Mouse (Mus musculus): Measurements from ENCODE around the gene Ubxn1. TPM values are rescaled to one million over a fixed set of nuclear protein-coding genes. Genes with fewer than 3 reads are reported as not detected.
A peak's percentile ranks its signal among the peaks of the same experiment; 100 is the strongest.
"Not testable (repeated sequence)": the region's sequence is repeated elsewhere in the genome, so short reads cannot be mapped to it uniquely, and the experiment has no call there.

Ubxn1 gene
- 100 to 1,000 TPM; 109 to 122 TPM for total RNA-seq (2021)

GRCm38 (mm10) chr19:8871267-8872186 is at the start of gene Ubxn1:
Ubxn1 (plus strand) TSS chr19:8871496.
- intact Hi-C loops (cut with DNase I): no loop called here

DNA sequence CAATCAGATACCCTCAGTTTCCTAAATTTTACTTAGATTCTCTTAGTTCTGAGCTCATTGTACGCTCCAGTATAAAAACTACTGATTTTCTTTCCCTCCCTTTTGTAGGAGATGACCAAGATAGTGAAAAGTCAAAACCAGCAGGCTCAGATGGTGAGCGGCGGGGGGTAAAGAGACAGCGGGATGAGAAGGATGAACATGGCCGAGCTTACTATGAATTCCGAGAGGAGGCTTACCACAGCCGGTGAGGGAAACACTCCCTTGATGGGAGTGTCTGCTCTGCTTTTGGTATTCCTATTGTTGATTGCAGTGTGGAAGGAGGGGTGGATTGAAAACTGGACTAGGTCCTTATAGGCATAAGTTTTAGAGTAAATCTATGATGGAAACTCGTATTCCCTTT is 48.6 kb upstream of the Ubxn1 start:
- intact Hi-C loops (cut with DNase I): loop anchor here (10.0 kb wide), 1 partner anchor 68 kb away; the partner anchor contains the start of gene Nxf1
- peak; percentile 51 for DNase-seq

More at GRCm38 (mm10) chr19:8871267-8872186, at the start of gene Ubxn1:
- peak; percentile 98 for DNase-seq

GRCm38 (mm10) chr19:8829660-8830059 is 41.6 kb upstream of the Ubxn1 start, which contains the start of gene AC129217.1:
AC129217.1 (plus strand) TSS chr19:8829773.
- DNase-seq: no peak
- intact Hi-C loops (cut with DNase I): loop anchor here (10.0 kb wide), 2 partner anchors 75 to 115 kb away; partner anchors contain the start of genes Mta2 and Nxf1

DNA sequence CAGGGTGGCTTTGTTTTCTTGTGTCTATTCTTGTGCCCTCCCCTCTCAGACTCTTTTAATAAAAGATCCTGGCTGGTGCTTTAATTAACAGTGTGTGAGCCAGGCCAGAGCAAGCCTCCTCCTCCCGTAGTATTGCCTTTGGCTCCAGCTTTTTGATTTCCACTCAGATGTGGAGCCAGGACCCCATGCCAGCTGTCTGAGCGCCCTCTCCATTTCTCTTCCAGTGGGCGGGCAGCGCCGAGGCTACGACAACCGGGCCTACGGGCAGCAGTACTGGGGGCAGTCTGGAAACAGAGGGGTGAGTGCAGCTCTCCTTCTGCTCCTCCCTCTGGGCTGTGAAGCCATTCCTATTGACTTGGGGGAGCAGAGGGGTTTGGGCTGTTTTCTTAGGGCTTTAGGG is 40.6 kb upstream of the Ubxn1 start:
- intact Hi-C loops (cut with DNase I): loop anchor here (10.0 kb wide), 1 partner anchor 114 kb away; the partner anchor contains the start of gene Mta2
- DNase-seq: peak; percentile 35

DNA sequence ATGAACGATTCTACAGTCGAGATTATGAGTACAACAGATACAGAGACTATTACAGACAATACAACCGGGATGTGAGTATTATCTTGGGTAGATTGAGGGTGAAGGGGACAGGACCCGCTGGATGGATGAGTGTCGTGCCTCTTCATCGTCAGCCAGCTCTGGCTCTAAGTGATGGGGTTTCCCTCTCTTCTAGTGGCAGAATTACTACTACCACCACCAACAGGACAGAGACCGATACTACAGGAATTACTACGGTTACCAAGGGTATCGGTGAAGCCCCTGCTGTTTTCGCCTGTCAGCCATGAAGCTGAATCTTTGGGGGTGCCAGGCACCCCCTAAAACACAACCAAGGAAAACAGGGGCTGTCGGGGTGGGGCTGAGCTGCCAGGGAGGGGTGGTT is 40.0 kb upstream of the Ubxn1 start:
- DNase-seq: no peak
- intact Hi-C loops (cut with DNase I): loop anchor here (10.0 kb wide), 1 partner anchor 114 kb away; the partner anchor contains the start of gene Mta2

GRCm38 (mm10) chr19:8832971-8833370 is 38.3 kb upstream of the Ubxn1 start:
- intact Hi-C loops (cut with DNase I): loop anchor here (10.0 kb wide), 1 partner anchor 112 kb away; the partner anchor contains the start of gene Mta2
- no peak for DNase-seq

GRCm38 (mm10) chr19:8836327-8836726 is 35.0 kb upstream of the Ubxn1 start:
- intact Hi-C loops (cut with DNase I): loop anchor here (10.0 kb wide), 1 partner anchor 108 kb away; the partner anchor contains the start of gene Mta2
- DNase-seq: not testable (repeated sequence)

DNA sequence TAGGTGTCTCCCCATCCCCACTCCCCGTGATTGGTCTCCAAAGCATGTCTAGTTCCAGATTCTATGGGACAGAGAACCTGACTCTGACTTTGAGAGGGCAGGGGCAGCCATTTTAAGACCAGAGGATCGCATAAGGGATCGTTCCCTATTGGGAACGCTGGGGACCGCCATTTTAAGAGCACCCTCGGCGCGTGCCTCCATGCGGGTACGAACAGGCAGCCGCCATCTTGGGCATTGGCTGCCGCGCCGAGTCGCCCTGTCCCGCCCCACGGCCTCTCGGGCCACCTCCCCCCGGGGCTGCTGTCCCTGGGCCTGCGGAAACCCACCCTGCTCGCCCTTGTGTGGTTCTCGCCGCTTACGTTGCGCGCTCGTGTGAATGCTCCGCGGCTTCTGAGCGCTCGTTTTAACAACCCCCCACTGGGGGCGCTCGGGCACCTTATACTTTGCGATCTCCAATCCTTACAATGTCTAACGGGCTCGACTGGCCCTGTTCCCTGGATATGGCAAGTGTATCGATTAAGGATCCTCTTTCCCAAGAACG is 34.0 kb upstream of the Ubxn1 start, which contains the start of gene Bscl2:
Gene Bscl2 (plus strand): TSS at position 217 of the 541 bp plus-strand sequence.
- DNase-seq: peak; percentile 89
- intact Hi-C loops (cut with DNase I): loop anchor here (10.0 kb wide), 1 partner anchor 107 kb away; the partner anchor contains the start of gene Mta2

DNA sequence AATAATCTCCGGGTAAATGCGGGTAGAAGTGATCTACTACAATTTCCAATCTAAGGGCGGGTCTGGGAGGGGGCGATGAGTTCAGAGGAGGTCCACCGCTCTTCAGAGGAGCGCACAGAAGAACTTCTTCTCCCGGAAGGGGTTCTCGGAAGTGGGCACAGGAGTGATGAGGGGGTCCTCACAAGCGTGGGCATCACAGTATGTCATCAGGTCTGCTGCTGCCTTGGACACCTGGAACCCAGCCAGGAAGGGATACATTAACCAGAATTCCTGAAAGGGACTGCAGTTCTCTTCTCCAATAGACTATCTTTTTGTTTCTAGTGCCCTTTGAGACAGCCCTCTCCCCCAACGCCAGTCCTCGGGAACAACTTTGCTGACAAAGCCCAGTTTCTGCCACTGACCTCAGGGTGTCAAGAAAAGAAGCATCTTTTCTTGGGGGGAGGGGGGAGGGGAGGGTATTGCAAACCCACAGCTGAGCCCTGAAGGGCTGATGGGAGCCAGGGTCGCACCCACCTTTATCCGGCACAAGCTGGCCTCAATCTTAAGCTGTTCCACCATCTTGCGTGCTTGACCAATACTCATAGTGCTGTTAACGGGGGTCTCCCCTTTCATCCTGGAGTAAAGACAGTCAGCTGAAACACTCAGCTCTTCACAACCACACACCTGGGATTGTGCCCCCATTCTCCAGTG is 33.1 kb upstream of the Ubxn1 start:
- peak; percentile 61 for DNase-seq
- intact Hi-C loops (cut with DNase I): loop anchor here (10.0 kb wide), 1 partner anchor 107 kb away; the partner anchor contains the start of gene Mta2

DNA sequence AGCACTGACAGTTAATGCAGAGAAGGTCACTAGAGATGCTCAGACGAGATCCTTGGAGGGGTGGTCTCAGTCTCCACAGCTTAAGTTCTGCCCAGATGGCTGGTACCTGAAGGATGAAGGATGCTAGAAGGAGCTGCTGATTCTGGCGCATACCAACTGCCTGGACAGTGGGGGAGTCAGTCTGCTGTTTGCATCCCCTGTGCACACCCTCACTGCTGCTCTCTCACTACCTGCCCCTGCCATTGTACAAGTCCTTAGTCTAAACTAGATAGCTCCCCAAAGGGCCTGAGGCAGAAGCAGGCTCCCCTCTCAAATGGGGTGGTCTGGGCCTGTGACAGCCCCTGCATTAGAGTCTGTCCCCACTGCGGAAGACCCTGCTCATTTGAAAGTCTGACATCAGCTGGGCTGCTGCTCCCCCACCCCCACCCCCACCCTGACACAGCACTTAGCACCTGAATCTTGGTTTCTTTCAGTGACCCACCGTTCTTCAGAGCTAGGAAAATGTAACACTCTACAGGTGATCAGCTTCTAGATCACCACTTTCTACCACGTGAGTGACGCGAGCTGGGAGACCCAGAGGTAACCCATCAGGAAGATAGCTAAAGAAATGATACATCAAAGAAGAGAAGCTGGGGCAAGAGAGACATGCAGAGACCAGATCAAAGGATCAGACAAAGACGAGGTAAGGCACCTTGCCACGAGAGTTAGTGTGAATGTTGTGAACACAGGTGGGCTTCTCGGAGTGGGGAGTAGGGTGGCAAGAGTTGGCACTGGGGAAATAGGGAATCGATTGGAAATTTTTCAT is 32.0 kb upstream of the Ubxn1 start, which contains the start of gene Gng3:
Gene Gng3 (minus strand): TSS at position 92 of the 805 bp plus-strand sequence.
- intact Hi-C loops (cut with DNase I): loop anchor here (10.0 kb wide), 1 partner anchor 105 kb away; the partner anchor contains the start of gene Mta2
- peak; percentile 87 for DNase-seq

DNA sequence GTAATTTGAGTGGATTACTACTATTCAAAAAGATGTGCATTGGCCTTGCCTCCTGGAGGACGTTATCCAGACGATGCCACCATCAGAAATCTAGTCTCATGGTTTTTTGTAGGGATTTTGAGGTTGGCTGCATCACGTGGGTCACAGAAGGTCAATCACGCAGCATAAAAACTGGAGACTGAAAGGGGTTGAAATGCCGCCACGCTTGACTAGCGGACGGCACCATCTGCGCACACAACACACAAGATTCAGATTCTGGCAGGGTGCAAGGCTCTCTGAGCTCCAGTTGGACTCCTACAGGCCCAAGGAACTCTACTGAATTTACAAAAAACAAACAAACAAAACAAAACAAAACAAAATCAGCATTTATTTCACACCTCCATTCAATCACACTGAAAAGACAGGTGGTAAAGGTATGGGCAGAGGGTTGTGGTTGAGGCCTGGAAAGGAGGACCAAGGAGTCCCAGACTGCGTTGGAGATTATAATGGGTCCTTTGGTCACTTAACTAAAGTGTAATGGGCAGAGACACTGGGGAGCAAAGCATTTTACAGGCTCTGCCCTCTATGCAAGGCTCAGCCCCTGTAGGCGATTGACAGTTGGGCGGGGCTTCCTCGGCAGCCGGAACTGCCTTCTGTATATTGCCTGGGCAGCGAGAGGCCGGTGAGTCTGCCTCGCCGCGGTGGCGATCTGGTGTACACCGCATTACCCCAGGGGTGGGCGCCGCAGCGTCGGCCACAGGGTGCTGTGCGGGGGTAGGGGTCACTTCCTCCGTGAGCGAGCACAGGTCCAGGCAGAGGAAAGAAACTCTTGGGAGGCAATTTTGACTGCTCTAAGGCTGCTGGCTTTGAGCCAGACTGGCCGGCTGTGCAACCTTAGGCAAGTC is 31.1 kb upstream of the Ubxn1 start:
- peak; percentile 73 for DNase-seq
- intact Hi-C loops (cut with DNase I): loop anchor here (10.0 kb wide), 1 partner anchor 105 kb away; the partner anchor contains the start of gene Mta2

GRCm38 (mm10) chr19:8841012-8841411 is 30.3 kb upstream of the Ubxn1 start:
- DNase-seq: peak; percentile 25
- intact Hi-C loops (cut with DNase I): no loop called here

DNA sequence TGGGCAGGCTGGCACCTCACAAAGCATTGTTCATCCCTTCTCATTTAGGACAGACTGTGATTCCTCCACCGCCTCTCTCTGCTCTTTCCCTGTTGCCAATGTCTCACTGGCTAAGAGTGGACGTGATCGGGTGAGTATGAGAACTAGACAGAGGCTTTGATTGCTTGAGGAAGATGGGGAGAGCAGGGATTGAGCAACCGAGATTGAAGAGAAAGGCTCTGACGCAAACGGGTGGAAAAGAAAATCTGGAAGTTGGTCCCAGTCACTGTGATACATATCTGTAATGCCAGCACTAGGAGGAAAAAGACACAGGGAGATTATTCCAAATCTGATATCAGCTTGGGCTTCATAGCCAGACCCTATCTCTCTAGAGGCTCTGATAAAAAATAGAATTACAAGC is 28.3 kb upstream of the Ubxn1 start:
- DNase-seq: no peak
- intact Hi-C loops (cut with DNase I): no loop called here

DNA sequence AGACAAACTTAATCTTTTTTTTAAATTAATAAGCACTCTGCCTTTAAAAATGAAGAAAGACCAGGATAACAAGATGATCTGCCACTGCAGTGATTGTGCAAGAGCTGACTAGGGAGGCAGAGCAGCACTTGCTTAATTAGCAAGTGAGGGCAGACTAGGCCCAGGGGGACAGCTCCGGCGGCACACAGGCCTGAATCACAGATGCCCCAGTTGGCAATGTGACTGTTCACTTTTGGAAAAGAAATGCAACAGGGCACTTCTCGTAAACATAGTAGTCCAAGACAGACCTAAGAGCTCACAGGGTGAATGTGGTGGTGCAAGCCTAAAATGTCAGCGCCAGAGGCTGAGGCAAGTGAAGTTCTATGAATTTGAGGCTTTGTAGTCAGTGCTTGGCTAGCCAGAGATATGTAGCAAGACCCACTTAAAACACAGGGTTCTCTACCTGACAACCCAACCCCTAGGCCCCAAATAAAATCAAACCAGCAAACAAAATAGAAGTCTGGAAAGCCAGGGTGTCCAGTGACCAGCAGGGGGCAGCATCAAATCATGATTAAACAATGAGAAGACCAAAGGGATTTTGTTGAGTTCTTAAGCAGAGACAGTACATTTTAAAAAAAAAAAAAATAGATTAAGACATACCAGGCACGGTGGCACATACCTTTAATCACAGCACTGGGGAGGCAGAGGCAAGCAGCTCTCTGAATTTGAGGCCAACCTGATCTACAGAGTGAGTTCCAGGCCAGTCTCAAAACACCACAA is 26.7 kb upstream of the Ubxn1 start:
- intact Hi-C loops (cut with DNase I): no loop called here
- DNase-seq: peak; percentile 80

DNA sequence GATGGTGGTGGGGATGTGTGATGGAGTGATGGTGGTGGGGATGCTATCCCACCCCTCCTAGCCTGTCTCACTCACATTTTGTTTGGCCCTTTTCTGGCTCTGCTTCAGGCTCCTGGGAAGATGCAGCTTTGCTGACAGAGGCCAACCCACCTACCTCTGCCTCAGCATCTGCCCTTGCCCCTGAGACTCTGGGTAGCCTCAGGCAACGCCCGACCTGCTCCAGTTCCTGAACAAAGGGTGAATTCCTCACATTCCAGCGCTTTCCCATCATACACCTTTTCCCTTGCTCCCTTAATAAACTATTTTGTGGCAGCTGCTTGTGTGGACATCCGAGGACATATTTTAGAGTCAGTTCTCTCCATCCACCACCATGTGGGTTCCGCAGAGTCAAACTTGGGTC is 22.9 kb upstream of the Ubxn1 start:
- DNase-seq: no peak
- intact Hi-C loops (cut with DNase I): no loop called here

- DNase-seq: peak; percentile 30
- intact Hi-C loops (cut with DNase I): no loop called here
Observed at GRCm38 (mm10) chr19:8850402-8850901, 20.8 kb upstream of the Ubxn1 start, which contains the start of gene Lrrn4cl. Lrrn4cl (plus strand) TSS chr19:8850768.

- no peak for DNase-seq
- intact Hi-C loops (cut with DNase I): no loop called here
Observed at GRCm38 (mm10) chr19:8851639-8852038, 19.7 kb upstream of the Ubxn1 start.

All from left cerebral cortex, postnatal 4 days (tissue).